Mouse (Mus musculus) urinary bladder, postnatal 4 days (tissue): ENCODE data around the gene Spty2d1.
"Not testable (repeated sequence)": the region's sequence is repeated elsewhere in the genome, so short reads cannot be mapped to it uniquely, and the experiment has no call there.

Experiments
- DNase-seq, 2 experiments: peaks; one replicate each; pipeline ENCODE4 v3.0.0; 2021 to 2022; ENCODE audit warnings: low spot score in 2 of 2

Spty2d1 gene

GRCm38 (mm10) chr7:47008168-47008993, at the start of gene Spty2d1:
TSS of gene Spty2d1 (minus strand) at chr7:47008411.
- peak; percentile 98 for DNase-seq

GRCm38 (mm10) chr7:47056273-47056672, 48.1 kb upstream of the Spty2d1 start:
- DNase-seq: no peak

GRCm38 (mm10) chr7:47055744-47056143, 47.5 kb upstream of the Spty2d1 start:
- no peak for DNase-seq

- DNase-seq: no peak
Observed at GRCm38 (mm10) chr7:47054666-47055065, 46.5 kb upstream of the Spty2d1 start.

GRCm38 (mm10) chr7:47053287-47053686, 45.1 kb upstream of the Spty2d1 start:
- no peak for DNase-seq

GRCm38 (mm10) chr7:47052276-47052675, 44.1 kb upstream of the Spty2d1 start:
- DNase-seq: peak in 1 of 2 experiments; percentile 48

GRCm38 (mm10) chr7:47051404-47052151, 43.4 kb upstream of the Spty2d1 start:
- DNase-seq: peak; percentile 73 to 78

GRCm38 (mm10) chr7:47050766-47051165, 42.6 kb upstream of the Spty2d1 start:
- no peak for DNase-seq

- DNase-seq: peak; percentile 94 to 95
Observed at GRCm38 (mm10) chr7:47050366-47050765, 42.2 kb upstream of the Spty2d1 start, which contains the start of gene Tmem86a. TSS of gene Tmem86a (plus strand) at chr7:47050601.

GRCm38 (mm10) chr7:47042823-47043490, 34.7 kb upstream of the Spty2d1 start:
- DNase-seq: no peak

GRCm38 (mm10) chr7:47042121-47042520, 33.9 kb upstream of the Spty2d1 start:
- no peak for DNase-seq

GRCm38 (mm10) chr7:47041706-47042105, 33.5 kb upstream of the Spty2d1 start:
- DNase-seq: no peak

- no peak for DNase-seq
Observed at GRCm38 (mm10) chr7:47035426-47035825, 27.2 kb upstream of the Spty2d1 start.

- no peak for DNase-seq
Observed at GRCm38 (mm10) chr7:47034785-47035384, 26.7 kb upstream of the Spty2d1 start.

- DNase-seq: no peak
Observed at GRCm38 (mm10) chr7:47031371-47031770, 23.2 kb upstream of the Spty2d1 start.

GRCm38 (mm10) chr7:47030517-47031193, 22.4 kb upstream of the Spty2d1 start:
- DNase-seq: no peak

GRCm38 (mm10) chr7:47027520-47027919, 19.3 kb upstream of the Spty2d1 start:
- no peak for DNase-seq

GRCm38 (mm10) chr7:47026899-47027298, 18.7 kb upstream of the Spty2d1 start:
- DNase-seq: not testable (repeated sequence)

GRCm38 (mm10) chr7:47025429-47025828, 17.2 kb upstream of the Spty2d1 start:
- DNase-seq: no peak

- no peak for DNase-seq
Observed at GRCm38 (mm10) chr7:47024454-47024853, 16.2 kb upstream of the Spty2d1 start.

- DNase-seq: peak; percentile 65 to 87
Observed at GRCm38 (mm10) chr7:47023530-47023929, 15.3 kb upstream of the Spty2d1 start.
